Mouse (Mus musculus) right cerebral cortex, postnatal 10 days (tissue): ENCODE results near the gene Gm10837.

ENCODE experiments used
- DNase-seq, 2 experiments: peaks; one replicate each; pipeline ENCODE4 v3.0.0; 2021; ENCODE audit warnings: low spot score in 2 of 2

Gene Gm10837

DNA sequence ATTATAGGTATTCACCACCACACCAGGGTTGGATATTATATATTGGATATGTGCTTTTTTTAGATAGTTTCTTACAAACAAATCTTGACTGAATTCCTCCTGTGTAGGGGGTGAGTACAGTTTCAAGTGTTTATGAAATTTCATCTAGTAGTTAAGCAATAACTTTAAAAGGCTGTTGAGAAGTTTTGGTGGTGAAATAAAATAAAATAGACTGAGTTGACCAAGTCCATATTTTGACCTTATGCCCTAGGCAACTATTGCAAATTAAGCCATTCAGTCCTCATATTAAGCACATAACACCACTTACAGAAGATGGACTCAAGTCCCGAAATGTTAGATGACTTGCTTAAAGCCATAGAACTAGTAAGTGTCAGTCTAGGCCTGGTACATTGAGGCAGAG, 45.6 kb downstream of the Gm10837 start:
- DNase-seq = no peak
